Mouse (Mus musculus): ENCODE measurements around the gene Tnfaip8l1. TPM values are rescaled to one million over a fixed set of nuclear protein-coding genes. Genes with fewer than 3 reads are reported as not detected.

Tnfaip8l1 gene
- total RNA-seq, 2 experiments from 2014 or later, result 8.3 to 9.8 TPM

GRCm38 (mm10) chr17:56170636-56171035, 8.4 kb downstream of the Tnfaip8l1 start:
- DNase-seq (ENCODE audit: low spot score in 2 of 2), result no peak
- intact Hi-C loops (cut with DNase I), result no loop called here

GRCm38 (mm10) chr17:56171456-56171855, 9.2 kb downstream of the Tnfaip8l1 start:
- DNase-seq (ENCODE audit: low spot score in 2 of 2), result no peak
- intact Hi-C loops (cut with DNase I), result no loop called here

GRCm38 (mm10) chr17:56171881-56172280, 9.6 kb downstream of the Tnfaip8l1 start:
- intact Hi-C loops (cut with DNase I), result no loop called here
- DNase-seq (ENCODE audit: low spot score in 2 of 2), result no peak

- DNase-seq (ENCODE audit: low spot score in 2 of 2), result no peak
These were observed 11.2 kb downstream of the Tnfaip8l1 start for GRCm38 (mm10) chr17:56173401-56174046.

GRCm38 (mm10) chr17:56175416-56175815, 13.1 kb downstream of the Tnfaip8l1 start:
- DNase-seq (ENCODE audit: low spot score in 2 of 2), result no peak
- intact Hi-C loops (cut with DNase I), result no loop called here

More at GRCm38 (mm10) chr17:56173401-56174046, 11.2 kb downstream of the Tnfaip8l1 start:
- intact Hi-C loops (cut with DNase I), result no loop called here

GRCm38 (mm10) chr17:56182975-56183657, 20.8 kb downstream of the Tnfaip8l1 start:
- no peak for DNase-seq (ENCODE audit: low spot score in 2 of 2)
- intact Hi-C loops (cut with DNase I), result no loop called here

GRCm38 (mm10) chr17:56183658-56184103, 21.4 kb downstream of the Tnfaip8l1 start, which contains the start of gene Mydgf:
Gene Mydgf (minus strand): TSS chr17:56183920.
- DNase-seq (ENCODE audit: low spot score in 2 of 2), result peak; percentile 97
- intact Hi-C loops (cut with DNase I), result no loop called here

- peak; percentile 45 to 52 for DNase-seq (ENCODE audit: low spot score in 2 of 2)
- intact Hi-C loops (cut with DNase I), result no loop called here
These were observed 23.2 kb downstream of the Tnfaip8l1 start for GRCm38 (mm10) chr17:56185281-56186141.

- no peak for DNase-seq (ENCODE audit: low spot score in 2 of 2)
These were observed 29.0 kb downstream of the Tnfaip8l1 start for GRCm38 (mm10) chr17:56191266-56191665.

GRCm38 (mm10) chr17:56194357-56194756, 32.1 kb downstream of the Tnfaip8l1 start:
- intact Hi-C loops (cut with DNase I), result no loop called here
- DNase-seq (ENCODE audit: low spot score in 2 of 2), result no peak

More at GRCm38 (mm10) chr17:56191266-56191665, 29.0 kb downstream of the Tnfaip8l1 start:
- intact Hi-C loops (cut with DNase I), result no loop called here

- intact Hi-C loops (cut with DNase I), result no loop called here
- DNase-seq (ENCODE audit: low spot score in 2 of 2), result no peak
These were observed 32.5 kb downstream of the Tnfaip8l1 start for GRCm38 (mm10) chr17:56194765-56195164.

- intact Hi-C loops (cut with DNase I), result no loop called here
- DNase-seq (ENCODE audit: low spot score in 2 of 2), result no peak
These were observed 34.6 kb downstream of the Tnfaip8l1 start for GRCm38 (mm10) chr17:56196860-56197259.

GRCm38 (mm10) chr17:56200586-56200985, 38.3 kb downstream of the Tnfaip8l1 start:
- intact Hi-C loops (cut with DNase I), result loop anchor here (5.0 kb wide), 1 partner anchor 52 kb away; no protein-coding TSS in a partner anchor
- no peak for DNase-seq (ENCODE audit: low spot score in 2 of 2)

- DNase-seq (ENCODE audit: low spot score in 2 of 2), result no peak
- intact Hi-C loops (cut with DNase I), result loop anchor here (5.0 kb wide), 1 partner anchor 51 kb away; no protein-coding TSS in a partner anchor
These were observed 39.4 kb downstream of the Tnfaip8l1 start for GRCm38 (mm10) chr17:56201642-56202041.

GRCm38 (mm10) chr17:56202476-56202875, 40.2 kb downstream of the Tnfaip8l1 start:
- intact Hi-C loops (cut with DNase I), result loop anchor here (5.0 kb wide), 1 partner anchor 50 kb away; no protein-coding TSS in a partner anchor

GRCm38 (mm10) chr17:56203729-56204128, 41.5 kb downstream of the Tnfaip8l1 start:
- DNase-seq (ENCODE audit: low spot score in 2 of 2), result no peak
- intact Hi-C loops (cut with DNase I), result loop anchor here (5.0 kb wide), 1 partner anchor 49 kb away; no protein-coding TSS in a partner anchor

More at GRCm38 (mm10) chr17:56202476-56202875, 40.2 kb downstream of the Tnfaip8l1 start:
- DNase-seq (ENCODE audit: low spot score in 2 of 2), result no peak

- DNase-seq (ENCODE audit: low spot score in 2 of 2), result no peak
- intact Hi-C loops (cut with DNase I), result no loop called here
These were observed 44.1 kb downstream of the Tnfaip8l1 start for GRCm38 (mm10) chr17:56206276-56206884.

GRCm38 (mm10) chr17:56206986-56207674, 44.9 kb downstream of the Tnfaip8l1 start:
- no peak for DNase-seq (ENCODE audit: low spot score in 2 of 2)
- intact Hi-C loops (cut with DNase I), result no loop called here
